Mouse (Mus musculus): ENCODE results near the gene Gm3336.

- no peak for TF ChIP-seq CTCF (conservative IDR thresholded peaks at IDR 0.05; ENCODE audit: insufficient read depth, insufficient read length, low read depth, low read length)
- TF ChIP-seq POLR2A (IDR thresholded peaks at IDR 0.05; ENCODE audit: low read depth, low read length): no peak
Observed at GRCm38 (mm10) chr8:70768231-70768776, 50.0 kb downstream of the Gm3336 start.
